Mouse (Mus musculus): Measurements from ENCODE around the gene Rpgr. TPM values are rescaled to one million over a fixed set of nuclear protein-coding genes. Genes with fewer than 3 reads are reported as not detected.

Gene Rpgr
- polyA plus RNA-seq, 1 experiment from 2014 or later, result 39.3 TPM

DNA sequence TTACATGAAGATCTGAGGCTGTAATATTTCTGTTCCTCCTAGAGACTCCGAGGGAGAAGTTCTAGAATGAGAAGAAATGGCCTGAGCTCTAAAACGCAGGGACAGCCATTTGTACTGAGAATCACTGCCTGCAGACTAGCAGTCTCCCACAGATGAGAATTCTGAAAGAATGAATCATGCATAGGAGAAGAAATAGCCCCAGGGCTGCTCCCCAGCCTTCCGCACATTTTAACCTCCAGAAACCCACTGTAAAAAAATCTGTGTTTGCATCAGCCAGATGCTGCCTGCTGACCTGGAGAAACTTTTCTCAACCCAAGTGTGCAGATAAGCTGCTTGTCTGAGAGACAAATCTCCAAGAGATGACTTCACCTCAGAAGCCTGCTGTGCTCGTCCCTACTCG, 111.2 kb downstream of the Rpgr start:
- no peak for ATAC-seq (ENCODE audit: low FRiP score)
- Histone ChIP-seq H3K36me3 (ENCODE audit: control insufficient read depth, insufficient read depth, low read length) (no peaks in the 10 kb centered on the region), H3K27ac (ENCODE audit: low read depth, low read length) (no peak overlapping the region), H3K4me3 (ENCODE audit: low read depth, low read length) (no peak overlapping the region), H3K9ac (ENCODE audit: low read length) (no peak overlapping the region), H3K9me3 (ENCODE audit: control insufficient read depth, low read length) (no peaks in the 10 kb centered on the region), H3K27me3 (ENCODE audit: control insufficient read depth, insufficient read depth, low read length) (no peaks in the 10 kb centered on the region), H3K4me1 (ENCODE audit: control insufficient read depth, insufficient read depth, low read length) (no peaks in the 10 kb centered on the region), H3K4me2 (no peak overlapping the region)
- 78% methylated on average over 5 of the region's 5 CpGs for WGBS
- no peak for DNase-seq (ENCODE audit: low spot score, missing footprints)

GRCm38 (mm10) chrX:10102739-10103138, 114.0 kb downstream of the Rpgr start:
- Histone ChIP-seq H3K27ac (ENCODE audit: low read depth, low read length) (no peak overlapping the region), H3K27me3 (ENCODE audit: control insufficient read depth, insufficient read depth, low read length) (no peaks in the 10 kb centered on the region), H3K9me3 (ENCODE audit: control insufficient read depth, low read length) (no peaks in the 10 kb centered on the region), H3K4me3 (ENCODE audit: low read depth, low read length) (no peak overlapping the region), H3K36me3 (ENCODE audit: control insufficient read depth, insufficient read depth, low read length) (no peaks in the 10 kb centered on the region), H3K4me1 (ENCODE audit: control insufficient read depth, insufficient read depth, low read length) (no peaks in the 10 kb centered on the region), H3K9ac (ENCODE audit: low read length) (no peak overlapping the region), H3K4me2 (no peak overlapping the region)
- DNase-seq (ENCODE audit: low spot score, missing footprints), result no peak
- no peak for ATAC-seq (ENCODE audit: low FRiP score)
- WGBS, result 80% methylated on average over 1 of the region's 1 CpGs

DNA sequence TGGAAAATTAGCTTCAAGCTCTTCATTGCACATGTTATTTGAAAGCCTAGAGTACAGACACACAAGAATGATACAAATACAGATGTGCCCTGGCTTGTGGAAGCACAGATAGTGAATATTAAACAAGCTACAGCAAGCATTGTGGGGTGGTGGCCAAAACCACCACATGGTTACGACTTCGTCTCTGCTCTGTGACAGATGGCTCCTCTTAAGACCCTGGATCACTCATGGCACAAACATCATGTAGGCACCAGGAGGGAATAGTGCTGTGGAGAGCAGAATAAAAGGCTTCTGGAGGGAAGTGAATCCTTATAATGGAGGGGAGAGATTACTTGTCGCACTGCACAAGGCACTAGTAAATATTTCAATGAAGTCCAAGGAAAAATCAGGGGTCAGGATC, 120.9 kb downstream of the Rpgr start:
- Histone ChIP-seq H3K27ac (ENCODE audit: low read depth, low read length) (no peak overlapping the region), H3K4me2 (no peak overlapping the region), H3K36me3 (ENCODE audit: control insufficient read depth, insufficient read depth, low read length) (no peaks in the 10 kb centered on the region), H3K9me3 (ENCODE audit: control insufficient read depth, low read length) (no peaks in the 10 kb centered on the region), H3K27me3 (ENCODE audit: control insufficient read depth, insufficient read depth, low read length) (no peaks in the 10 kb centered on the region), H3K4me1 (ENCODE audit: control insufficient read depth, insufficient read depth, low read length) (no peaks in the 10 kb centered on the region), H3K9ac (ENCODE audit: low read length) (no peak overlapping the region), H3K4me3 (ENCODE audit: low read depth, low read length) (no peak overlapping the region)
- DNase-seq (ENCODE audit: low spot score, missing footprints), result no peak
- WGBS, result 74% methylated on average over 3 of the region's 3 CpGs
- ATAC-seq (ENCODE audit: low FRiP score), result no peak

- Histone ChIP-seq H3K4me2 (no peak overlapping the region), H3K9ac (ENCODE audit: low read length) (no peak overlapping the region), H3K9me3 (ENCODE audit: control insufficient read depth, low read length) (no peaks in the 10 kb centered on the region), H3K4me3 (ENCODE audit: low read depth, low read length) (no peak overlapping the region), H3K27me3 (ENCODE audit: control insufficient read depth, insufficient read depth, low read length) (no peaks in the 10 kb centered on the region), H3K27ac (ENCODE audit: low read depth, low read length) (no peak overlapping the region), H3K36me3 (ENCODE audit: control insufficient read depth, insufficient read depth, low read length) (no peaks in the 10 kb centered on the region), H3K4me1 (ENCODE audit: control insufficient read depth, insufficient read depth, low read length) (no peaks in the 10 kb centered on the region)
- ATAC-seq (ENCODE audit: low FRiP score) (no peak), DNase-seq (ENCODE audit: low spot score, missing footprints) (no peak)
- WGBS, result 63% methylated on average over 3 of the region's 3 CpGs
Measured at GRCm38 (mm10) chrX:10080385-10080784, 136.3 kb downstream of the Rpgr start.

- H3K27ac ChIP-seq (ENCODE audit: low read depth, low read length), result no peak overlapping the region
- H3K4me1 ChIP-seq (ENCODE audit: control insufficient read depth, insufficient read depth, low read length), result no peaks in the 10 kb centered on the region
- DNase-seq (ENCODE audit: low spot score, missing footprints), result no peak
- no peak overlapping the region for H3K9ac ChIP-seq (ENCODE audit: low read length)
- no peak overlapping the region for H3K4me3 ChIP-seq (ENCODE audit: low read depth, low read length)
- no peaks in the 10 kb centered on the region for H3K36me3 ChIP-seq (ENCODE audit: control insufficient read depth, insufficient read depth, low read length)
- H3K27me3 ChIP-seq (ENCODE audit: control insufficient read depth, insufficient read depth, low read length), result no peaks in the 10 kb centered on the region
- no peaks in the 10 kb centered on the region for H3K9me3 ChIP-seq (ENCODE audit: control insufficient read depth, low read length)
- no peak overlapping the region for H3K4me2 ChIP-seq
- 29% methylated on average over 1 of the region's 1 CpGs for WGBS
- ATAC-seq (ENCODE audit: low FRiP score), result no peak
Measured at GRCm38 (mm10) chrX:10079981-10080380, 136.7 kb downstream of the Rpgr start.

DNA sequence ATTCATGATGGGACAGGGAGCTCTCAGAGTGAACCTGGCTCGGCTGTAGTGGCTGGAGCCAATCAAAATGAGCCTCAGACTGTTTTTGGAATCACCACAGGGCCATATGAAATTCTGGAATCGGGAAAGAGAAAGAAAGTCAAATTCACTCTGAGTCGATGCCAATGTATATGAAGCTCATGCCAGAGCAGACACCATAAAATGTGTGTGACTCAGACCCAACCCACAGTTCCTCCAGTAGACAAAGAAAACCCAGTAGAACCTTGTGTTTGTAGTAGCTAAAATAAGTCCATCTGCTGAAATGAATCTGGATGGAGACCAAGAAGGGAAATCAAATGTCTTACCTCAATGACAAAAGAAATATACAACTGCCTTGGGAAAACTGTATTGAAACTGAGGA, 142.8 kb downstream of the Rpgr start:
- ATAC-seq (ENCODE audit: low FRiP score), result no peak
- 76% methylated on average over 3 of the region's 3 CpGs for WGBS
- H3K27me3 ChIP-seq (ENCODE audit: control insufficient read depth, insufficient read depth, low read length), result no peaks in the 10 kb centered on the region

DNA sequence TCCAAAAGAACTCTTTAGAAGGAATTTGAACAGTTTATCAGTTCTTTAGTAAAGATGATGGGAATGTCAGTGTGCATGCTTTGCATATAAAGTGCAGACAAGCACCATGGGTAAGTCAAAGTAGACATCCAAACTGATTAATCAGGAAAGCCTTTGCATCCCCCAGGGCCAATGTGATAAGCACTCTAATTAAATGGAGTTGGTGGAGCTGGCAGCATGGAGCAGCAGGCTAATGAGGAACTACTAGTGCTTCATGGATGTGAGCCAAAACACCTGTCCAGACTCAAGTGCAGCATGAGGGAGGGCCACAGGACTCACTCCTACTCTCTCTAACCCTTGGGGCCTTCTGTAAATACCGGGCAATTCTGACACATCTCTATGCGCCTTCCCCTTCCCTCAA, 145.2 kb downstream of the Rpgr start:
- no peaks in the 10 kb centered on the region for H3K27me3 ChIP-seq (ENCODE audit: control insufficient read depth, insufficient read depth, low read length)
- no peaks in the 10 kb centered on the region for H3K9me3 ChIP-seq (ENCODE audit: control insufficient read depth, low read length)
- DNase-seq (ENCODE audit: low spot score, missing footprints) (no peak), ATAC-seq (ENCODE audit: low FRiP score) (no peak)
- no peaks in the 10 kb centered on the region for H3K4me1 ChIP-seq (ENCODE audit: control insufficient read depth, insufficient read depth, low read length)
- H3K4me3 ChIP-seq (ENCODE audit: low read depth, low read length), result no peak overlapping the region
- no peak overlapping the region for H3K9ac ChIP-seq (ENCODE audit: low read length)
- no peaks in the 10 kb centered on the region for H3K36me3 ChIP-seq (ENCODE audit: control insufficient read depth, insufficient read depth, low read length)
- H3K27ac ChIP-seq (ENCODE audit: low read depth, low read length), result no peak overlapping the region
- WGBS, result 80% methylated on average over 2 of the region's 2 CpGs
- H3K4me2 ChIP-seq, result no peak overlapping the region

More for the DNA sequence above, 142.8 kb downstream of the Rpgr start:
- no peak for DNase-seq (ENCODE audit: low spot score, missing footprints)
- no peak overlapping the region for H3K4me3 ChIP-seq (ENCODE audit: low read depth, low read length)
- H3K9ac ChIP-seq (ENCODE audit: low read length), result no peak overlapping the region
- no peaks in the 10 kb centered on the region for H3K9me3 ChIP-seq (ENCODE audit: control insufficient read depth, low read length)
- H3K4me1 ChIP-seq (ENCODE audit: control insufficient read depth, insufficient read depth, low read length), result no peaks in the 10 kb centered on the region
- no peaks in the 10 kb centered on the region for H3K36me3 ChIP-seq (ENCODE audit: control insufficient read depth, insufficient read depth, low read length)
- no peak overlapping the region for H3K27ac ChIP-seq (ENCODE audit: low read depth, low read length)
- no peak overlapping the region for H3K4me2 ChIP-seq

DNA sequence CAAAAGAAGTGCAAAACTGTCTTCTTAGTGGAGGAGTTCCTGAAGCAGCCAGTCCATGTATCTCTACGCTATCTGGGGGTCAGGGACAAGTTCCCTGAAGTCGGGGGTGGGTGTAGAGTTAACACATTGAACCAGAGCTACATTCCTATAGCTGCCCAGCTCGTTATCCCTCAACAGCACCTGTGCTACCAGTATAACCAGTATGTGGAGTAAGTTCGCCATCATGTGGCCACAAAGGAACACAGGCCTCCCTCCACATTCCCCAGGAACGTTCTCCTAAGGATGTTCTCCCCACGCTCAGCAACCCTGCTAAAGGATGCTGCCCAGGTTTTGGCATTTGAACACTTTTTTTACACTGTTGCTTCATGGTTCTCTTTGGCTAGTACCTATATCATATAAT, 146.0 kb downstream of the Rpgr start:
- DNase-seq (ENCODE audit: low spot score, missing footprints) (no peak), ATAC-seq (ENCODE audit: low FRiP score) (no peak)
- Histone ChIP-seq H3K4me3 (ENCODE audit: low read depth, low read length) (no peak overlapping the region), H3K27ac (ENCODE audit: low read depth, low read length) (no peak overlapping the region), H3K4me1 (ENCODE audit: control insufficient read depth, insufficient read depth, low read length) (no peaks in the 10 kb centered on the region), H3K9ac (ENCODE audit: low read length) (no peak overlapping the region), H3K4me2 (no peak overlapping the region), H3K36me3 (ENCODE audit: control insufficient read depth, insufficient read depth, low read length) (no peaks in the 10 kb centered on the region), H3K27me3 (ENCODE audit: control insufficient read depth, insufficient read depth, low read length) (no peaks in the 10 kb centered on the region), H3K9me3 (ENCODE audit: control insufficient read depth, low read length) (no peaks in the 10 kb centered on the region)
- 25% methylated on average over 6 of the region's 6 CpGs for WGBS

DNA sequence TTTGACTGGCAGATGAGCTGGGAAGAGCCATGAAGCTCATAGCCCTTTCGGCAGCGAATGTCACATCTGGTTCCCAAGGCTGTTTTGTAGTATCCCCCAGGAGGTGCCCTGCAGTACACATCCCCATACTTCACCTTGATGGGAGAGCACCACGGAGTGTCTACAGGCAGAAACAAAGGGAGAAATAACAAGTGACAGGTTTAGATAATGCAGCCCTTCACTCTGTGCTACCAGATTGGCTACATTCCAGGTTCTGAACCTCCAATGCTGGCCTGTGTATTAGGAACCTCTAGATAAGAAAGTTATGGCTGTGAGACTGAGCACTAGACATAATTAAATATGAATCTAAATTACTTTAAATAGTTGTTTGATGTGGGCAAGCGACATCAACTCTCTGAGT, 147.3 kb downstream of the Rpgr start:
- no peaks in the 10 kb centered on the region for H3K27me3 ChIP-seq (ENCODE audit: control insufficient read depth, insufficient read depth, low read length)
- H3K9ac ChIP-seq (ENCODE audit: low read length), result no peak overlapping the region
- no peak overlapping the region for H3K27ac ChIP-seq (ENCODE audit: low read depth, low read length)
- no peak overlapping the region for H3K4me3 ChIP-seq (ENCODE audit: low read depth, low read length)
- H3K4me2 ChIP-seq, result no peak overlapping the region
- ATAC-seq (ENCODE audit: low FRiP score), result no peak
- H3K36me3 ChIP-seq (ENCODE audit: control insufficient read depth, insufficient read depth, low read length), result no peaks in the 10 kb centered on the region
- no peaks in the 10 kb centered on the region for H3K9me3 ChIP-seq (ENCODE audit: control insufficient read depth, low read length)
- H3K4me1 ChIP-seq (ENCODE audit: control insufficient read depth, insufficient read depth, low read length), result no peaks in the 10 kb centered on the region
- WGBS, result 68% methylated on average over 4 of the region's 4 CpGs
- DNase-seq (ENCODE audit: low spot score, missing footprints), result no peak

- ATAC-seq (ENCODE audit: low FRiP score) (no peak), DNase-seq (ENCODE audit: low spot score, missing footprints) (no peak)
- 75% methylated on average over 1 of the region's 1 CpGs for WGBS
- Histone ChIP-seq H3K4me3 (ENCODE audit: low read depth, low read length) (no peak overlapping the region), H3K9me3 (ENCODE audit: control insufficient read depth, low read length) (no peaks in the 10 kb centered on the region), H3K4me2 (no peak overlapping the region), H3K27ac (ENCODE audit: low read depth, low read length) (no peak overlapping the region), H3K4me1 (ENCODE audit: control insufficient read depth, insufficient read depth, low read length) (no peaks in the 10 kb centered on the region), H3K27me3 (ENCODE audit: control insufficient read depth, insufficient read depth, low read length) (no peaks in the 10 kb centered on the region), H3K36me3 (ENCODE audit: control insufficient read depth, insufficient read depth, low read length) (no peaks in the 10 kb centered on the region), H3K9ac (ENCODE audit: low read length) (no peak overlapping the region)
Measured at GRCm38 (mm10) chrX:10063781-10064180, 152.9 kb downstream of the Rpgr start.

Measured in midbrain, embryonic 11.5 days (tissue).